Mouse (Mus musculus) retina, embryonic 14.5 days (tissue): ENCODE data around the gene St6gal1.

Experiments
- DNase-seq: peaks from one replicate; pipeline ENCODE4 v3.0.0-alpha.2; 2015; ENCODE audit warnings: low spot score

Gene St6gal1

GRCm38 (mm10) chr16:23223166-23223870, 1.2 kb upstream of the St6gal1 start:
- no peak for DNase-seq

- peak; percentile 8 for DNase-seq
These were observed 570 bp upstream of the St6gal1 start for GRCm38 (mm10) chr16:23223871-23224469.

GRCm38 (mm10) chr16:23225069-23225721, 655 bp downstream of the St6gal1 start:
- peak; percentile 68 for DNase-seq

GRCm38 (mm10) chr16:23225821-23226600, 1.5 kb downstream of the St6gal1 start:
- peak; percentile 67 for DNase-seq

GRCm38 (mm10) chr16:23226601-23227351, 2.2 kb downstream of the St6gal1 start:
- DNase-seq: peak; percentile 56

GRCm38 (mm10) chr16:23227851-23228250, 3.3 kb downstream of the St6gal1 start:
- no peak for DNase-seq

- DNase-seq: no peak
These were observed 3.9 kb downstream of the St6gal1 start for GRCm38 (mm10) chr16:23228486-23228885.

- DNase-seq: no peak
These were observed 5.4 kb downstream of the St6gal1 start for GRCm38 (mm10) chr16:23229945-23230344.

- DNase-seq: no peak
These were observed 6.6 kb downstream of the St6gal1 start for GRCm38 (mm10) chr16:23231168-23231567.

- no peak for DNase-seq
These were observed 8.2 kb downstream of the St6gal1 start for GRCm38 (mm10) chr16:23232691-23233090.

GRCm38 (mm10) chr16:23233496-23233895, 9.0 kb downstream of the St6gal1 start:
- DNase-seq: no peak

- no peak for DNase-seq
These were observed 10.0 kb downstream of the St6gal1 start for GRCm38 (mm10) chr16:23234557-23234956.

- peak; percentile 7 for DNase-seq
These were observed 10.7 kb downstream of the St6gal1 start for GRCm38 (mm10) chr16:23235173-23235694.

GRCm38 (mm10) chr16:23239583-23239982, 15.0 kb downstream of the St6gal1 start:
- DNase-seq: no peak

- DNase-seq: no peak
These were observed 15.8 kb downstream of the St6gal1 start for GRCm38 (mm10) chr16:23240049-23240949.

- no peak for DNase-seq
These were observed 16.4 kb downstream of the St6gal1 start for GRCm38 (mm10) chr16:23240950-23241259.

GRCm38 (mm10) chr16:23243726-23244425, 19.3 kb downstream of the St6gal1 start:
- DNase-seq: peak; percentile 66

- peak; percentile 68 for DNase-seq
These were observed 19.9 kb downstream of the St6gal1 start for GRCm38 (mm10) chr16:23244486-23244885.

GRCm38 (mm10) chr16:23249285-23249684, 24.7 kb downstream of the St6gal1 start:
- DNase-seq: no peak

GRCm38 (mm10) chr16:23249762-23250161, 25.2 kb downstream of the St6gal1 start:
- no peak for DNase-seq
